Mouse (Mus musculus): ENCODE data around the gene Pcyt1b. TPM values are rescaled to one million over a fixed set of nuclear protein-coding genes. Genes with fewer than 3 reads are reported as not detected.

The Pcyt1b gene
- total RNA-seq, 1 experiment from 2014 or later = 1.0 TPM

GRCm38 (mm10) chrX:93732975-93733748 lies 78.5 kb downstream of the Pcyt1b start:
- DNase-seq = no peak

GRCm38 (mm10) chrX:93749165-93749564 lies 94.5 kb downstream of the Pcyt1b start:
- no peak for DNase-seq

GRCm38 (mm10) chrX:93750566-93750965 lies 95.9 kb downstream of the Pcyt1b start:
- no peak for DNase-seq

GRCm38 (mm10) chrX:93755210-93755842 lies 100.7 kb downstream of the Pcyt1b start:
- DNase-seq = no peak

DNA sequence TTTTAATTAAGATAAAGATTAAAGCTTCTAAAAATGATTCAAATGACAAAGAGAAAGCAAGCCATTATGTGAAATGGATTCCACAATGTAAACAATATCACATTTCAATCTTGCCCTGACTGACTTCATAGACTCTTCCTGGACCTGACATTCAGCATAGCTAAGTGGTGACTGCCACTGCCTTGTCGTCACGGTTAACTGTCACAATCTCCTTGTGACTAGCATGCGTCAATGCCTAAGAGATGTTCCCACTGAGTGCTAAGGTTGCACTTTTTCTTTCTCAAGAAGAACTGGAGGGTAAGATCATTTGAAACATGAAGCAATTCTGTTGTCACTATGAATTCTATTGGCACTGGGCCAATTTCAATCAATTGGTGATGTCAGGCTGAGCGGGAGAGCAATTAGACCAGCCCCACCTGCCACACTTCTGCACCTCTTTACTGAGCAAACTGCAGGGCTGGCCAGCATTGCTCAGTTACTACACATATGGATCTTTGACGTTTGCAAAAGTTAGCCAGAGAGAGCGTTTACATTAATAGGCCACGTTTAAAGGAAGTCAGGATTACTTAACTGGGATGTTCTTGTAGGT lies 102.3 kb downstream of the Pcyt1b start:
- no peak for DNase-seq

GRCm38 (mm10) chrX:93760770-93761169 lies 106.1 kb downstream of the Pcyt1b start:
- DNase-seq = no peak

DNA sequence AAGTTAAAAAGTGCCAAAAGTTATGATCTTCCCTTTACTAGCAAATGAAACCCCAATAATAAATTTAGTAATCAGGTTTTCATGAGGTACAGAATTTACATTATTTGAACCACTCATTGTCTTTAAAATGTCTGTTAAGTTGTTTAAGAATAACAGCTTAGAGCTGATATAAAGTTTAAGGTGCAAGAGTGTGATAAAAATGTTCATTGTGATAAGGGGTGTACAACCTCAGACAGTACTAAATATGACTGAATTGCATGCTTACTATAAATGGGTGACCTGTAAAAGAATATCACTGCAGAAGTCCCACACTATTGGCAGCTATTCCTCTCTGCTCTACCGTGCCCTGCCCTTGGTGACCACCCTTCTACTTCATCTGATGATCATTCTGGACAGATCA lies 134.9 kb downstream of the Pcyt1b start:
- DNase-seq = no peak

DNA sequence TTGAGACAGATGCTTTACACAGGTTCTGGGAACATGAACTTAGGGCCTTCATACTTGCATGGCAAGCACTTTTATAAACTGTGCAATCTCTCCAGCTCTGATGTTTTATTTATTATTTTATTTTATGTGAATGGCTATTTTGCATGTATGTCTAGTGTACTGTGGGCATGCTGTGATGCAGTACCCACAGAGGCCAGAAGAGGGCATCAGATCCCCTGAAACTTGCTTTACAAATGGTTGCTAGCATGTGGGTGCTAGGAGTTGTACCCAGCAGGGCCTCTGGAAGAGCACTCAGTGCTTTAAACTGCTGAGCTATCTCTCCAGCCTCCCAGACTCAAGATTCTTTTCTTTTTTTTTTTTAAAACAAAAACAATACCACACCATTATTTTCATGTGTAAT lies 138.5 kb downstream of the Pcyt1b start:
- DNase-seq = peak; percentile 48

Other genes with a start within 250 kb of the Pcyt1b start
- 16.1 and 18.3 TPM in 2 replicates for gene Pola1, start 22.7 kb upstream of the Pcyt1b start, total RNA-seq (2021)
- gene Pdk3, start 177.3 kb downstream of the Pcyt1b start, total RNA-seq (2021) = 12.5 and 13.5 TPM in 2 replicates